Mouse (Mus musculus) liver, adult 2 months (tissue): ENCODE measurements around the gene En1.

Source experiments
- CTCF ChIP-seq: fragments of 200-500 bp; IDR thresholded peaks from 2 replicates; pipeline ENCODE4 v1.5.1; 2011; ENCODE audit warnings: low read depth, low read length, control low read depth
- POLR2A ChIP-seq: fragments of 200-500 bp; IDR thresholded peaks from 2 replicates; pipeline ENCODE4 v1.6.1; 2011; ENCODE audit warnings: low read length, control low read depth; ENCODE audit not compliant: insufficient read depth; ENCODE audit errors: extremely low read depth

DNA sequence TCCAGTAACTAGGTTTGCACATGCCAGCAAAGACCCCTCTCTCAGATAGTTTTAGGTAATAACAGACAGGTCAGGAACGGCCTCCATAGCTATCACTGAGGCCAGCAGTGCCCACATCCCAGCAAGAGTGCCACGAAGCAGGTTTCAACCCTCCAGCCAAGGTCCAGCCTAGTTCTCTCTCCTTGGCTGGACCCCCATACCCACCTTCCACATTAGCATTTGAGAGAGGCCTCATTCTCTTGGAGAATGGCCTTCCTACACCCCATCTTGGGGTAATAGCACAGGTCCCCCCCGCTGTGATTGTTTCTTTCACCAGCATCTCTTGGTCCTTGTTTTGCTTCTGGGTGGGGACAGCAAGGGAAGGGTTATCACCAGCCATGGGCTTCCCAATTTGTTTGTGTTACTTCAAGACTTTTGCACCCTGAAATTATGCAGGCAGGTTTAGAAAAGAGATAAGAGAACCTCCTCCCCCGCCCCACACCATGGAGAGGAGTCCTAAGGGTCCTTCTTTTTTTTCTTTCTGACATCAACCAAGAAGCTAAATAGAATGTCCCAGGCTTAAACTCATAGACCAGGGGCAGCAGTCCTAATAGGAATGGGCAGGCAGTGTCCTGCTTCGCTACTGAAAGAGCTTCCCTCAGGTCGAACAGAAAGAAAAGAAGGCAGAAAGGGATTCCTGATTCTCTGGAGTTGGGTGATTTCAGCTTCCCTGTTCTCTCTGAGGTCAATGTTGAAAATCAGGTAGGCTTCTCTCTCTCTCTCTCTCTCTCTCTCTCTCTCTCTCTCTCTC, 3.5 kb downstream of the En1 start:
- TF ChIP-seq POLR2A (no peak), CTCF (no peak)
